Mouse (Mus musculus): Measurements from ENCODE around the gene Chil1.
A peak's percentile ranks its signal among the peaks of the same experiment; 100 is the strongest.

- TF ChIP-seq CTCF (IDR thresholded peaks at IDR 0.05; ENCODE audit: control insufficient read depth, insufficient read depth, insufficient read length) (no peak), USF1 (IDR thresholded peaks at IDR 0.05; ENCODE audit: low read depth) (no peak), CEBPB (IDR thresholded peaks at IDR 0.05; ENCODE audit: low read depth) (no peak), FOSL1 (IDR thresholded peaks at IDR 0.05; ENCODE audit: insufficient read depth, low read length, poor library complexity, severe bottlenecking) (no peak), MAX (IDR thresholded peaks at IDR 0.05) (no peak), MYOD1 (IDR thresholded peaks at IDR 0.05; ENCODE audit: control insufficient read depth, insufficient read length, low read depth) (peak; percentile 90), MYOG (IDR thresholded peaks at IDR 0.05; ENCODE audit: control insufficient read depth, extremely low read depth, insufficient read length) (no peak)
Observed at GRCm38 (mm10) chr1:134195117-134195516, 13.1 kb downstream of the Chil1 start.
